Comparison of ENCODE assay signal across 1 mouse cellular context in the genomic region with DNA sequence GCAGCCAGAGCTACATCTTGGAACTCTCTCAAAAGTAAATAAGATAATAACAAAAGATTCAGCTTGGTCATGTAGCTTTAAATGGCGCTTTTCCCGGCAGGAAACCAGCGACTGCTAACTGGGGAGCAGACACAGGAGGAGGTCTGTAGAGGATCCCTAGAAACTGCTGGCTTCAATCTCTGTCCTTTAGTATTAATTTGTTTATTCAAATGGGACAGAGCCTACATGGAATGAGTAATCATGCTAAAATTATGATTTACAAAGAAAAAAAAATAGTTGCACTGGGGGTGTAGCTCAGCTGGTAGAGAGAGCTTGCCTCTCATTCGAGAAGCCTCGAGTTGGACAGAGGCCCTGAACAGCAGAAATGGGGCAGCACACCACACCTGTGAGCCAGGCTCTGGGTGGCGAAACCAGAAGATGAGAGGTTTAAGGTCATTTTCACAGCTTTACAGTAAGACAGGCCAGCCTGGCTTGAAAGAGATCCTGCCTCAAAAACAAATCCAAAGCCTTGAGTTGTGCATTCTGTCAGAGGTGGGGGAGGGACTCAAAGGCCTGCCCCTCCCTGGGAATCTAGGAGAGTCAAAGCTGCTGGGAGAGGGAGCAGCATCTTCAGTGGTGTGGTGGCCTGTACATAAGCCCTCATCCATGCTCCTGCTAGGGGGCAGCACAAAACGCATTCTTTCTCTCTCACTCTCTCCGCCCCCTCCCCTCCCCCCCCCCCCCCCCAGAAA.
TF ChIP-seq lines count a peak whose summit lies in the region.

No protein-coding gene starts in this region.

TF ChIP-seq in ES-E14, 5 proteins besides CTCF, POLR2A, EP300 and RAD21 (continued from another document):
- no peak for TF ChIP-seq CHD2 (IDR thresholded peaks at IDR 0.05; ENCODE audit: low read depth, low read length)
- no peak for TF ChIP-seq ZNF384 (IDR thresholded peaks at IDR 0.05; ENCODE audit: low read depth, low read length)
